Mouse (Mus musculus) mature B cell (primary cell): ENCODE results near the gene Mast4.

ENCODE experiments used
- in situ Hi-C: fragments of 300-500 bp; cut with MboI; formaldehyde crosslinking; loops from 2 replicates; pipeline ENCODE4 v1.14.3; 2019

The Mast4 gene

DNA sequence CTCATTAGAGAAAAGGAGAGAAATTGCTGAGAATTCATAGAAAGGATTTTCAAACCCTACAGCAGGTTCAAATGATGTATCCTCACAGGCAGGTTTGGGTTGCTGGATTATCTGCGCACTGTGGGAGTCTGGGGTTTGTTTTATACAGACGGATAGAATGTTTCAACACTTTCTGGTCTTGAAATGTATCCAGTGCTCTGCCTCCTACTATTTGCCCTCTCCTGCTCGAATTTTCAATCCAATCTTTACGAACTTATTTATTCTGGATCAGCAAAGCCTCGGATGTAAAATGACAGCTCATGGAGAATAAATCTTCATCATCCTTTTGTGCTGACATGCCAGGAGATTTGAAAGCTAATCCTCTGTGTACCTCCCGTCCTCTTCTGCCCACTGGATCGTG is 281.6 kb downstream of the Mast4 start:
- in situ Hi-C loops = no loop called here

- in situ Hi-C loops = no loop called here
Measured at GRCm38 (mm10) chr13:103048954-103049353, 285.3 kb downstream of the Mast4 start.

DNA sequence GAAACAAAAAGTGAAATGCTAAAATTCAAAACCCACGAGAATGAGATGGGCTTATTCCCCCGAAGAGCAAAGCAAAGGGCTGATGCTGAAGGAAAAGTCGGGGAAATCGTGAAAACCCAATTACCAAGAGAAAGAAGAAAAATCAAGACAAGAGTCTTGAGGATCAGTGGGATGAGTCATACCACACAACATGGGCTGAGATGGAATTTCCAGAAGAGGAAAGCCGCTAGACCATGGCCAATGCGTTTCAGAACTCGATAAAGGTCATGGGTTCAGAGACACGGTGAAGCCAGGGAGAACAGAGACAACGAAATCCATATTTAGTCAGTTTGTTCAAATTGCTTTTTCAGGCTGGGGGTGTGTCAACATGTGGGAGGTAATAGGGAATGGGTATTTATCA is 290.6 kb downstream of the Mast4 start:
- in situ Hi-C loops = no loop called here

DNA sequence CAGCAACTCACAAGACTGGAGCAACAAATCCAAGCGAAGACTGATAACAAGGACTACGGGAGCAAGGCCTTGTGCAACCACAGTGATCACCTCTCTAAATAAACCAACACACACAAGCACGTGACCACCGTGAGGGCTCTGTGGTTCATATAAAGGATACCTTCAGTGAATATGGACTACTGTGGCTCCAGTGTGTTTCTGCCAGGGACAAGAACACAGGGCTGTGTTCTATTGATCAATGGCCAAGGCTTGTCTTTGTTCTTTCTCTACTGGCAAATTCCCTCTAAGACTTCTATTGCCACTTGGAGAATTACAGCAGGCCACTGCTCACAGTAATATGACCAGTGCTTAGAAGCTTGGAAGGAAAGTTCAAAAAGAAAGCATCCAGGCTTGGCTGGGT is 291.3 kb downstream of the Mast4 start:
- in situ Hi-C loops = no loop called here

DNA sequence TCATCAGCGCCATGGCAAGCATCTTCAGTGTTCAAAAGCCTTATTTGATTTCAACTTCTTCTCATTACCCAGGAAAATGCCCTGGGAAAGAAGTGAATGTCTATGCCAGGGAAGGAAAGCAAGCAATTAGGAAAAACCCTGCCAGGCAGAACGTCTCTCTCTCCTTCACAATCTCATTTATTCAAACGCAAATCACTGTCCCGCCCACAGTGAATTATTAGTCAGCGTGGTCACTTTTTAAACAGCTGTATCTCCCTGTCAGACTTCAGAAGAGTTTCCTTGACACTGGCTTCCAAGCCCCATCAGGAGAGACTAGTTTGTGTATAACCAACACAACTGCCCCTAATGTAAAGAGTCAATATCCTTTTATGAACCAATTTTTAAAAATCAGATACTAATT is 296.8 kb downstream of the Mast4 start:
- in situ Hi-C loops = no loop called here

- in situ Hi-C loops = no loop called here
Measured at GRCm38 (mm10) chr13:103029377-103029776, 304.9 kb downstream of the Mast4 start.

DNA sequence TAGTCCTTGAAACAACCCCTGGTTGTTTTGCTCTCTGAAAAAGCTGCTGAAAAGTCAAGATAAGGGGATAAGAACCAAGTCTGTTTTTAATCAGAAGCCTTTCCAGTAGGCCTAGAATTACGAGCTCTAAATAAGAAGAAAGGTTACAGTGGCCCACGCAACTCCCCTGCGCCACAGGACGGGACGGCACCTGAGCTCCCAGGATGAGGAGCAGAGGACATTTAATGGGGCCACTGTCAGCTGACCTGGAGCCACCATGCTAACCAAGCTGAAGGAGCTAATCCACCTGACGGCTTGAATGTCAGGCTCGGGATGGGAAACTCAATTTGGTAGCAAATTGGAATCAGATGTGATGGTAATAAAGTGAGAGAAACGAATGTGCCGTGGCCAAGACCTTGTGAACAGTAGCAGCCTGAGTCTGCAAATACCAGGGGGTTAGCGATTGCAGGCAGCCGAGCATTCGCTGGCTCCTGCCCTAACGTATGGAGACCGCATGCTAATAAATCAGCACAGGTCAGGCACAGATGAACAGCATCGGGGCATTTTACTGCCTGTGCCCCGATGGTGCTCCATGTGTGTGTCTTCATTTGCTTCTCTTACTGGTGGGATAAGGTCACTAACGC is 306.7 kb downstream of the Mast4 start:
- in situ Hi-C loops = no loop called here

DNA sequence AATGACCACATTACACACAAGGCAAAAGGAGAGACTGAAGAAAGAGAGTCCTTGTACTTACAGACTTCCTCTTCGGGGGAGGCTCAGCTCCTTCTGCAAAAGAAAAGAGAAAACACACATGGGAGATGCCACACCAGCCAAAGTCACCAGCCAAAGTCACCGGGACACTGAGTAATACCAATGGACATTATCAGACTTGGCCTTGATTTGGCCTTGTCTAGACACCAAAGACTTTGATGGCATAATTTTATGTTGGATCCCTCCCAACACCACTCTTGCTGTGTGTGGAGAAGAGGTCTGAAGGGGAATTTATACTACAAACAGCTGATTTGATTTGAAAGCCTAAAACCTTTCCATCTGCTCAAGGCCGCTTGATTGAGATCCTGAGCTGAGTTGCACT is 308.8 kb downstream of the Mast4 start:
- in situ Hi-C loops = no loop called here

DNA sequence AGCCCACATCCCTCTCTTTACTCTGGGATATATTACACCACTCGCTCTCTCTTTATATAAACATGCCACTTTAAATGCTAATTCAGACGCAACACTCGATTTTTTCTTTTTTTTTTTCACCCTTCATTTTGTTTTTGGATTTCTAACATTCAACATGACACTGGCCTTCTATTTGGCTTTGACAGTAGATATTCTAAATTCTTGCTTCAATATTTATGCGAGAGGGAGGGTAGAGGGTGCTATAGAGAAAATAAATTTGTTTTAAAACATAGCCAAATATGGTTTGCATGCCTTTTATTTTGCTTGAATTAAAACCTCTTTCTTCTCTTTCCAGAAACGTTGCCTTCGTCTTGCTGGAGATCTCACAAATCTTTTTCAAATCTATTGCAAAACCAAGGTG is 315.8 kb downstream of the Mast4 start:
- in situ Hi-C loops = no loop called here

GRCm38 (mm10) chr13:103017661-103018060 is 316.6 kb downstream of the Mast4 start:
- in situ Hi-C loops = no loop called here

- in situ Hi-C loops = no loop called here
Measured at GRCm38 (mm10) chr13:103015131-103015750, 319.1 kb downstream of the Mast4 start.

GRCm38 (mm10) chr13:103014631-103015030 is 319.7 kb downstream of the Mast4 start:
- in situ Hi-C loops = no loop called here

- in situ Hi-C loops = no loop called here
Measured at GRCm38 (mm10) chr13:103014222-103014621, 320.1 kb downstream of the Mast4 start.

DNA sequence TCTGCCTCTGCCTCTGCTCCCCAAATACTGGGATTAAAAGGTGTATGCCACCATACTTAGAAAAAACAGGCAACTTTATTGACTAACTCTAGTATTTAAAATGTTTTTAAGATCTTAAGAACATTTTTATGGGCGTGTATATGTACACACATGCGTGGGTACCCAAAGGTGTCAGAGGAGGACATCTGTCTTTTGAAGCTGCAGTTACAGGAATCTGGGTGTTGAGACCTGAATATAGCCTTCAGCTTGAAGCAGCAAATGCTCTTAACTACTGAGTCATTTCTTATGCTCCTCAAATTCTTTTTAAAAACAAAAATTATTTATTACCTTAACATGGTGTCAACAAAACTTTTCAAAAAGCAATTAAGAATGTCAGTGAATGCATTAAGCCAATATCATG is 329.1 kb downstream of the Mast4 start:
- in situ Hi-C loops = no loop called here

- in situ Hi-C loops = no loop called here
Measured at GRCm38 (mm10) chr13:103001831-103002230, 332.5 kb downstream of the Mast4 start.

GRCm38 (mm10) chr13:103000891-103001290 is 333.4 kb downstream of the Mast4 start:
- in situ Hi-C loops = no loop called here

DNA sequence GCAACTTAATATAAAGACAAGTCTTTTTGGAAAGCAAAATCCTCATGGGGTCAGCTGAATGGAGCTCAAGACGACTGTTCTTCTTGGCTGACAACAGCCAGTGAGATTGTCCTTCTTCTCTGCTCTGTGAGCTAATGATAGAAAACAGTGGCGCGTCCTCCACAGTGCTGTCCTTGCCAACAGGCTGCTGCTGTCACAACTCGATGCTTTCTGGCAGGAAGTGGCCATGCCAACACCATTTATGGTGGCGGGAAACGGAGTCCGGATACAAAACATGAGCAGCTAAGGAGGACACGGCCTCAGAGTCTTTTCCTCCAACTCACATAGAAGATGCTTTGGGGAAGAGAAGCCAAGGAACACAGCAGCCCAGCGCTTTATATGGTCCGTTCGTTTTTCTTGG is 340.2 kb downstream of the Mast4 start:
- in situ Hi-C loops = no loop called here

DNA sequence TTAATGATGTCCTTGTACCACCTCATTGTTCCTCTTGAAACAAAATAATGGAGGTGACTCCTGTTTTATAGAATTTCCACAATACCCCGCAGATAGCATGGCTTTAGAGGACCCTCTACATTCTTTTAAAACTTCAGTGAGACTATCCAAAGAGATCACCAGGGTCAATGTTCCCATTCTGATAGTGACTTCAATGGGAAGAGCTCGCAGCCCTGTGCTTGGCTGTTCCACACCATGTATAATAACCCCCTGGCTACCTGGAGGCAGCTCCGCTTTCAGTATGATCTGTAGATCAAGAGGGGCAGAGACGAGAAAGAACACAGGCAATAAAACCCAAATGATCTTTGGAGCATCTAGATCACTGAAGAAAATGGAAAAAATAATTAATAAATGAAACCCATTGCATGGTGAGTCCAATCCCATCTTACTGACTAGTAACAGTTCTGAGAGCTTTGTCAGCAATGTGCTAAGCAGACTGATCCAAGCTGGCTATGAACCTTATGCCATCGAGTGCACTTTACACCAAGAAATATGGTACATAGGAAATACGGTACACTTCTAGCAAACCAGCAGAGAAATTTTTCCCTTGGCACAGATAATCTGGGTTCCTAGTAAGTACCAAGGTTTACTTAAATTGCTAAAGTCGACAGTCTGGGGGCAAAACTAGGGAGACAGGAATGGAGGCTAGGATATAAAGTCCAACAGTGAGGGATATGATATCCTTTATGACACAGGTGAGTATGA is 341.4 kb downstream of the Mast4 start:
- in situ Hi-C loops = no loop called here

DNA sequence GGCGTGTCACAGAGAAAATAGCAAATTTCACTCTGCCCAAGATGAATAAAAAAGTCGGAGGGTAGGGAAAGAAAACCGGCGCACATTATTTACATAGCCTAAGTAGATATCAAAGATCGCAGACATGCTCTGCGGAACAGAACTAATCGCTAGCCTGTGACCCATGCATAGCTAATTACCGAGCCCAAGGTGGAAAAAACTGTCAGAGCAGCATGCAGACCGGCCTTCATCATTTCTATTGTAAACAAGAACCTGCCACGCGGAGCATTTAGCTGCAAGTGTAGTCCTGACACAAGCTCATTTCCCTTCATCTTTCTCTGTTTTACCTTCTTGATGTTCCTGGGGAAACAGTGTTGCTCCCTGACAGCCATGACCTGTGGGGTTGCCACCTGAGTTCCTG is 342.4 kb downstream of the Mast4 start:
- in situ Hi-C loops = no loop called here

GRCm38 (mm10) chr13:102991196-102991595 is 343.1 kb downstream of the Mast4 start:
- in situ Hi-C loops = no loop called here

DNA sequence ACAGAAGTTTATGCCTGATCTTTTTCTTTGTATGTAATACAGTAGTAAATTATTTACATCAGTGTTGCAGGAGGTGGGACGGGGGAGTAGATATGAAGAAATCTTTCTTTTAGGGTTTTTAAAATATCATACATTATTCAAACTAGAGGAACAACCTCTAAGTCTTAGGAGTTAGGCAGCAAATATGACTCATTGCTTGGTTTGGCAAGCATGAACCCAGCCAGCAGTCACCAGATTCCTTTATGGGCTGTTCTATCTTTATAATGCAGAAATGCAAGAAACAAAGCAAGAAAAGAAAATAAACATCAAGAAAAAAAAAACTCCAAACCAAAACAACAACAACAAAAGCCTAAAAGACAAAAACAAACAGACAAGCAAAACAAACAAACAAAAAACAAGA is 344.2 kb downstream of the Mast4 start:
- in situ Hi-C loops = no loop called here

DNA sequence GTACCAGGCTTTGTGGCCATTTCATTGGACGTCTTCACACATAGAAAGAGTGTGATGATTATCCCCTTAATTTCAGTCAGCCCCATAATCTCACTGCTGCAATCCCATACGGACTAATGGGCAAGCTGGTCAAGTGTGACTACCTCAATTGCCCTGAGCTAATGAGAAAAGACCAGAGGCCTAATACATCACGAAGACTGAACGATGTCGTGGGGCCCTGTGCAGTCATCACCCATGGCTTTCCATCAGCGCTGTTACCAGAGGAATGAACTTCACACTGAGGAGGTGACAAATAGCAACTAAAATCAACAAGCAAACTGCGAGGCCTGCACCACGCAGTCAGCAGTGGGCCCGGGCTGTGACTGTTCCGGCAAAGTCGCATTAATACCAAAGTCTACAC is 344.7 kb downstream of the Mast4 start:
- in situ Hi-C loops = no loop called here

- in situ Hi-C loops = no loop called here
Measured at GRCm38 (mm10) chr13:102988976-102989375, 345.3 kb downstream of the Mast4 start.
